Mouse (Mus musculus) testis, adult 2 months (tissue): Measurements from ENCODE around the gene Tenm4.

Experiments used
- CTCF ChIP-seq: fragments of 200-500 bp; IDR thresholded peaks from 2 replicates; pipeline ENCODE4 v1.5.1; 2012; ENCODE audit warnings: low read depth, mild to moderate bottlenecking, inconsistent platforms, low read length, moderate library complexity; ENCODE audit not compliant: control insufficient read depth, insufficient read depth, insufficient replicate concordance
- POLR2A ChIP-seq: fragments of 200-500 bp; IDR thresholded peaks from 2 replicates; pipeline ENCODE4 v1.6.1; 2012; ENCODE audit warnings: low read depth, mild to moderate bottlenecking, inconsistent platforms, low read length, moderate library complexity; ENCODE audit not compliant: control insufficient read depth

- TF ChIP-seq CTCF (no peak), POLR2A (no peak)
These were observed 29.2 kb upstream of the Tenm4 start for GRCm38 (mm10) chr7:96141876-96142275.
